Mouse (Mus musculus) testis, adult 2 months (tissue): ENCODE measurements around the gene Olfr64.

ENCODE experiments used
- CTCF ChIP-seq: fragments of 200-500 bp; IDR thresholded peaks from 2 replicates; pipeline ENCODE4 v1.5.1; 2012; ENCODE audit warnings: low read depth, mild to moderate bottlenecking, inconsistent platforms, low read length, moderate library complexity; ENCODE audit not compliant: control insufficient read depth, insufficient read depth, insufficient replicate concordance
- POLR2A ChIP-seq: fragments of 200-500 bp; IDR thresholded peaks from 2 replicates; pipeline ENCODE4 v1.6.1; 2012; ENCODE audit warnings: low read depth, mild to moderate bottlenecking, inconsistent platforms, low read length, moderate library complexity; ENCODE audit not compliant: control insufficient read depth

GRCm38 (mm10) chr7:103860855-103861254 is 33.4 kb downstream of the Olfr64 start:
- TF ChIP-seq POLR2A, result no peak
- TF ChIP-seq CTCF, result no peak
